Mouse (Mus musculus): ENCODE results near the gene Mapk11.

DNA sequence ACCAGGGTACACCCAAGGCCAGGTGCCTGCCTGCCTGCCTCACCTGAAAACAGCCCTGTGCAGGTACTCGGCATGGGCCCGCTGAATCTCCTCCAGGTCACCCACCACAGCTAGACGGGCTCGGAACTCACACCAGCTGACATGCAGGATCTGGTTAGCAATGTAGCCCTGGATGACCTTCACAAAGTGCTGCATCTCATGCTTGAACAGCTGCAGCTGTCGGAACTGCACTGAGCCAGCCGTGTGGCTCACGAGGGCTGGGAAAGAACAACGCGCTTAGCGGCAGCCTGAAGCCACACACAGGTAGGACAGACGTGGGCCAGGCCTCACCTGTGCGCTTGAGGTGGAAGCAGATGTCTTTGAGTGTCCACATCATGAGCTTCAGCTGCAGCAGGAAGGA lies 48.6 kb downstream of the Mapk11 start:
- TF ChIP-seq POLR2A (IDR thresholded peaks at IDR 0.05; ENCODE audit: low read depth, low read length) (no peak), CTCF (IDR thresholded peaks at IDR 0.05; ENCODE audit: extremely low read depth, insufficient read length, insufficient replicate concordance, low read depth, low read length) (no peak)

All from small intestine, adult 2 months (tissue).